Mouse (Mus musculus): ENCODE measurements at regions not wholly inside any gene's neighbourhood (a gene's known extent, or its start where the extent isn't known, plus 50 kb on each side); places are given as distances from the start of the nearest gene placed in this dataset.

- ATAC-seq, result no peak
- Histone ChIP-seq H3K27me3 (ENCODE audit: control insufficient read depth, insufficient read depth, low read depth, low read length) (no peaks in the 10 kb centered on the region), H3K27ac (ENCODE audit: low read length) (no peak overlapping the region), H3K4me3 (ENCODE audit: low read depth, low read length) (no peak overlapping the region), H3K9ac (ENCODE audit: low read depth, low read length) (no peak overlapping the region), H3K4me1 (ENCODE audit: control insufficient read depth, insufficient read depth, low read length) (peaks cover 2% of the 10 kb centered on the region; the same call in 1 of the 2 replicates), H3K9me3 (replicated peaks; ENCODE audit: control insufficient read depth, low read length, poor library complexity, severe bottlenecking) (no peaks in the 10 kb centered on the region), H3K4me2 (ENCODE audit: low read length) (no peak overlapping the region), H3K36me3 (ENCODE audit: control insufficient read depth, insufficient read depth, low read length) (no peaks in the 10 kb centered on the region)
- WGBS, result 73% methylated on average over 4 of the region's 4 CpGs
Observed at GRCm38 (mm10) chr8:24364685-24365084, 361.0 kb downstream of the Adam3 start.

- no peaks in the 10 kb centered on the region for H3K9me3 ChIP-seq (replicated peaks; ENCODE audit: control insufficient read depth, low read length, poor library complexity, severe bottlenecking)
- no peak for ATAC-seq
- no peak overlapping the region for H3K27ac ChIP-seq (ENCODE audit: low read length)
- H3K9ac ChIP-seq (ENCODE audit: low read depth, low read length), result no peak overlapping the region
- H3K27me3 ChIP-seq (ENCODE audit: control insufficient read depth, insufficient read depth, low read depth, low read length), result no peaks in the 10 kb centered on the region
- no peaks in the 10 kb centered on the region for H3K36me3 ChIP-seq (ENCODE audit: control insufficient read depth, insufficient read depth, low read length)
- no peaks in the 10 kb centered on the region for H3K4me1 ChIP-seq (ENCODE audit: control insufficient read depth, insufficient read depth, low read length)
- no peak overlapping the region for H3K4me3 ChIP-seq (ENCODE audit: low read depth, low read length)
- no peak overlapping the region for H3K4me2 ChIP-seq (ENCODE audit: low read length)
Observed at GRCm38 (mm10) chr8:24359022-24359600, 366.5 kb downstream of the Adam3 start.

- H3K27me3 ChIP-seq (ENCODE audit: control insufficient read depth, insufficient read depth, low read depth, low read length), result no peaks in the 10 kb centered on the region
- no peak overlapping the region for H3K9ac ChIP-seq (ENCODE audit: low read depth, low read length)
- H3K4me2 ChIP-seq (ENCODE audit: low read length), result no peak overlapping the region
- no peaks in the 10 kb centered on the region for H3K4me1 ChIP-seq (ENCODE audit: control insufficient read depth, insufficient read depth, low read length)
- WGBS, result 87% methylated on average over 4 of the region's 4 CpGs
- no peak overlapping the region for H3K4me3 ChIP-seq (ENCODE audit: low read depth, low read length)
- H3K9me3 ChIP-seq (replicated peaks; ENCODE audit: control insufficient read depth, low read length, poor library complexity, severe bottlenecking), result no peaks in the 10 kb centered on the region
- ATAC-seq, result no peak
- no peaks in the 10 kb centered on the region for H3K36me3 ChIP-seq (ENCODE audit: control insufficient read depth, insufficient read depth, low read length)
- no peak overlapping the region for H3K27ac ChIP-seq (ENCODE audit: low read length)
Observed at GRCm38 (mm10) chr8:24355146-24355545, 370.5 kb downstream of the Adam3 start.

- Histone ChIP-seq H3K4me1 (ENCODE audit: control insufficient read depth, insufficient read depth, low read length) (no peaks in the 10 kb centered on the region), H3K27ac (ENCODE audit: low read length) (no peak overlapping the region), H3K9me3 (replicated peaks; ENCODE audit: control insufficient read depth, low read length, poor library complexity, severe bottlenecking) (no peaks in the 10 kb centered on the region), H3K4me3 (ENCODE audit: low read depth, low read length) (no peak overlapping the region), H3K36me3 (ENCODE audit: control insufficient read depth, insufficient read depth, low read length) (no peaks in the 10 kb centered on the region), H3K9ac (ENCODE audit: low read depth, low read length) (no peak overlapping the region), H3K27me3 (ENCODE audit: control insufficient read depth, insufficient read depth, low read depth, low read length) (no peaks in the 10 kb centered on the region), H3K4me2 (ENCODE audit: low read length) (no peak overlapping the region)
- 77% methylated on average over 7 of the region's 7 CpGs for WGBS
- ATAC-seq, result no peak
Observed at GRCm38 (mm10) chr8:24353842-24354241, 371.8 kb downstream of the Adam3 start.

DNA sequence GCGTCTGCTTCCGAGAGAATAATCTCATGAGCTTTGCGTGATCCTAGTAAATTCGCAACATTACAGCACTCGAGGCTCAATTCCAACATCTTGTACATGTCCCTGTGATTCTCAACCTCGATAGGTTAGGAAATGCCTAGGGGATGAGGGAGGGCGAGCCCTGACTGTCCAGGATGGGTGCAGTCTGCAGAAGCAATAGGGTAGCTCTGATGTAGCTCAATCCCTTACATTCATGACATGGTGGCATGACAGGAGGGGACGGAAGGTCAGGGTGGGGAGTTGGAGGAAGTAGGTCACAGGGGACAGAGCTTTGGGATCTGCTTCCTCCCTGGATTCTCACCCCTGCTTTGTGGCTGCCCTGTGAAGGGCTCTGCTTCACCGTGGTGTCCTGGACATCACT lies 373.3 kb downstream of the Adam3 start:
- 78% methylated on average over 9 of the region's 9 CpGs for WGBS
- Histone ChIP-seq H3K4me2 (ENCODE audit: low read length) (no peak overlapping the region), H3K9ac (ENCODE audit: low read depth, low read length) (no peak overlapping the region), H3K4me3 (ENCODE audit: low read depth, low read length) (no peak overlapping the region), H3K9me3 (replicated peaks; ENCODE audit: control insufficient read depth, low read length, poor library complexity, severe bottlenecking) (no peaks in the 10 kb centered on the region), H3K27ac (ENCODE audit: low read length) (no peak overlapping the region), H3K36me3 (ENCODE audit: control insufficient read depth, insufficient read depth, low read length) (no peaks in the 10 kb centered on the region), H3K27me3 (ENCODE audit: control insufficient read depth, insufficient read depth, low read depth, low read length) (no peaks in the 10 kb centered on the region), H3K4me1 (ENCODE audit: control insufficient read depth, insufficient read depth, low read length) (no peaks in the 10 kb centered on the region)
- ATAC-seq, result no peak

DNA sequence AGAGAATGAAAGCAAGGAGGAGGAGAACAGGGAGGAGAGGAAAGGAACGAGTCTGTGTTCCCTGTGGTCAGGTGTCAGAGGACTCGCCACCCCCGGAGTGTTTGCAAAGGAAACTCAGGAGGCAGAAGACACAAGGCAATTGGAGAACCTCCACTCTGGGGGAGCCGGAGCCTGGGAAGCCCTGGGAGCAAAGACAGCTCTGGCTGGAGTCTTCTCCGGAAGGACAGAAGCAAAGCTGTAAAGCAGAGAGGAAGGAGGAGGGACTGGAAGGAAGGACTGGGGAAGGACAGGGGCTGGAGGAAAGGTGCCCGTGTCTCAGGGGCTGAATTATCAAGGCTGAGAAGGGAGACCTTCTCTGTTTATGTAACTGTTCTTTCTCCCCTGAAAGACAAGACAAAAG lies 373.9 kb downstream of the Adam3 start:
- Histone ChIP-seq H3K4me1 (ENCODE audit: control insufficient read depth, insufficient read depth, low read length) (no peaks in the 10 kb centered on the region), H3K36me3 (ENCODE audit: control insufficient read depth, insufficient read depth, low read length) (no peaks in the 10 kb centered on the region), H3K27ac (ENCODE audit: low read length) (no peak overlapping the region), H3K9ac (ENCODE audit: low read depth, low read length) (no peak overlapping the region), H3K4me3 (ENCODE audit: low read depth, low read length) (no peak overlapping the region), H3K27me3 (ENCODE audit: control insufficient read depth, insufficient read depth, low read depth, low read length) (no peaks in the 10 kb centered on the region), H3K9me3 (replicated peaks; ENCODE audit: control insufficient read depth, low read length, poor library complexity, severe bottlenecking) (no peaks in the 10 kb centered on the region), H3K4me2 (ENCODE audit: low read length) (no peak overlapping the region)
- no peak for ATAC-seq
- WGBS, result 48% methylated on average over 6 of the region's 6 CpGs

- Histone ChIP-seq H3K9me3 (replicated peaks; ENCODE audit: control insufficient read depth, low read length, poor library complexity, severe bottlenecking) (no peaks in the 10 kb centered on the region), H3K4me1 (ENCODE audit: control insufficient read depth, insufficient read depth, low read length) (no peaks in the 10 kb centered on the region), H3K36me3 (ENCODE audit: control insufficient read depth, insufficient read depth, low read length) (no peaks in the 10 kb centered on the region), H3K4me3 (ENCODE audit: low read depth, low read length) (no peak overlapping the region), H3K9ac (ENCODE audit: low read depth, low read length) (no peak overlapping the region), H3K4me2 (ENCODE audit: low read length) (no peak overlapping the region), H3K27ac (ENCODE audit: low read length) (no peak overlapping the region), H3K27me3 (ENCODE audit: control insufficient read depth, insufficient read depth, low read depth, low read length) (no peaks in the 10 kb centered on the region)
- WGBS, result 74% methylated on average over 6 of the region's 6 CpGs
- no peak for ATAC-seq
Observed at GRCm38 (mm10) chr8:24346390-24347113, 379.1 kb downstream of the Adam3 start.

DNA sequence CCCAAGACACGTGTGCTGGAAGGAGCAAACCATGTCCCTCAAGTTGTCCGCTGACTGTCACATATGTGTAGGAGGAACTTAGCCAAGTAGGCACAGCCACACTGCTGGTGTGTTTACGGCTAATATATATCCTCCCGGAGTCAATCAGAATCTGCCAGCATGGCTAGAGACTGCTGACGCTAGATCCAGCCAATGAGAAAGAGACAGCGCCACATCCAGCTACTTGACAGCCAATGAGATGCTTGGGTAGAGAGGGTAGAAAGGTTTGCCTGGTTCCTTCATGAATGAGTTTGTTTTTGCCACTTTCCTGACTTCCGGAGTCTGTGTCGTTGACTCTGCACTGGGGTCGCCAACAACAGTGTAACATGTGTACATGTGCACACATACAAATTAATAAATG lies 387.0 kb downstream of the Adam3 start:
- no peaks in the 10 kb centered on the region for H3K9me3 ChIP-seq (replicated peaks; ENCODE audit: control insufficient read depth, low read length, poor library complexity, severe bottlenecking)
- no peak overlapping the region for H3K27ac ChIP-seq (ENCODE audit: low read length)
- no peak for ATAC-seq
- H3K36me3 ChIP-seq (ENCODE audit: control insufficient read depth, insufficient read depth, low read length), result no peaks in the 10 kb centered on the region
- no peaks in the 10 kb centered on the region for H3K4me1 ChIP-seq (ENCODE audit: control insufficient read depth, insufficient read depth, low read length)
- 94% methylated on average over 9 of the region's 9 CpGs for WGBS
- no peak overlapping the region for H3K4me2 ChIP-seq (ENCODE audit: low read length)
- no peaks in the 10 kb centered on the region for H3K27me3 ChIP-seq (ENCODE audit: control insufficient read depth, insufficient read depth, low read depth, low read length)
- no peak overlapping the region for H3K4me3 ChIP-seq (ENCODE audit: low read depth, low read length)
- H3K9ac ChIP-seq (ENCODE audit: low read depth, low read length), result no peak overlapping the region

- Histone ChIP-seq H3K4me3 (ENCODE audit: low read depth, low read length) (no peak overlapping the region), H3K4me1 (ENCODE audit: control insufficient read depth, insufficient read depth, low read length) (no peaks in the 10 kb centered on the region), H3K27me3 (ENCODE audit: control insufficient read depth, insufficient read depth, low read depth, low read length) (no peaks in the 10 kb centered on the region), H3K27ac (ENCODE audit: low read length) (no peak overlapping the region), H3K36me3 (ENCODE audit: control insufficient read depth, insufficient read depth, low read length) (no peaks in the 10 kb centered on the region), H3K9me3 (replicated peaks; ENCODE audit: control insufficient read depth, low read length, poor library complexity, severe bottlenecking) (no peaks in the 10 kb centered on the region), H3K4me2 (ENCODE audit: low read length) (no peak overlapping the region), H3K9ac (ENCODE audit: low read depth, low read length) (no peak overlapping the region)
- peak; percentile 51; the same call in 1 of the 2 replicates for ATAC-seq
- 61% methylated on average over 6 of the region's 6 CpGs for WGBS
Observed at GRCm38 (mm10) chr8:24337635-24338034, 388.0 kb downstream of the Adam3 start.

Measured in midbrain, embryonic 16.5 days (tissue).